Mouse (Mus musculus): ENCODE data around the gene Efna1.

The Efna1 gene

DNA sequence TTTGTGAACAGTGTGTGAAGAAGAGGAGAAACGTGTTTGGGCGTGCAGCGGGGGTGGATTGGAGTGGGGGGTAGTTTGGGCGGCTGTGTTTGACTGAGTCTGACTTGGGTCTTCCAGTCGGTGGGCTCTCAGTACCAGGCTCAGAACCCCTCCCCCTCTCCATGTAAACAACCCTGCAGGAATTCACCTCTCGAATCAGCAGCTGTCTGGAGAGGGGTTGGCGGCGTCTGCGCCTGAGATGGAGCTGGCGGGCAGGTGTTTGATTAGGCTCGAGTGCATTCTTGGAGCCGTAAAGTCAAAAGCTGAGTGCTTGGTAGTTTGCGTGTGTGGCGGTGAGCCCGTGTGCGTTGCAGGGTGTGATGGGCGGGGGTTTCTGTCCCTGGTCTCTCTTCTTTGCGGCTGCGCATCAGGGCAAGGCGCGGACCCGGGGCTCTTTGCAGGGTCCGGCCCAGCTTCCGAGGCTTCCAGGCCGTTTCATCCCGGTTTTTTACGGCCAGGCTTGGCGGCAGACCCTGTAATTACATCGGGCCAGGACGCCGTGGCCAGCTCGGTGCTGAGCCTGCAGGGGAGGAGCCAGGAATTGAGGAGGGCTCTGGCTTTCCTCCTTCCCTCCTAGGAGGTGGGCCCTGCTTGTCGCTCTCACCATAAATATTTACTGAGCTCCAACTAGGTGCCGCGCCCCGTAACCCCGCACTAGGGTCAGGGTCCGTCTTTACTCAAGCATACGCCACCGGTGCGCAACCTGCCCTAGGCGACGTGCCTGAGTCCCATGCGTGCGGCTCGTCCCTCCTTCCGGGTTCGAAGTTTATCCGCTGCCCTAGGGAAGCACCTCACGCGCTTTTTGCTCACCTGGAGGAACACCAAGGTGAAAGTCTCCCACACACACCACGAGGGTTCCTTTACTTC lies at the start of gene Efna1:
Gene Efna1 (minus strand): TSS at position 537 of the 906 bp plus-strand sequence.
- no peak for DNase-seq (ENCODE audit: low read depth)

DNA sequence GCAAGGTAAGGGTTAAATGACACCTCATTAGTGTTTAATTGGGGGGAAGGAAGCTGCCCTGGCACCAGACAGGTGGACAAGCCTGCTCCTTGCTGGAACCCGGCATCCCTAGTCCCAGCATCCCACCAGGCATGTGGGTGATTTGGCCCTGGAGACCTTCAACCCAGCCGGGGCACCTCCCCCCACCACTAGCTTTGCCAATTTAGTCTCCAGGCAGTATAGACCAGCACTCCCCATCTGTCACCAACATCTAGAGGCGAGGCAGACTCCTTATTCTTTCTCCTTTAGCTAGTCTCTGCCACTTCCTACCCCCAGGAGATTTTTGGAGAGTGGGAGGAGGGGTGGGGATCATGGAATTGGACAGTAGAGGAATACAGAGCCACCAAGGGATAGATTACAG lies 49.4 kb upstream of the Efna1 start:
- DNase-seq (ENCODE audit: low read depth) = no peak

DNA sequence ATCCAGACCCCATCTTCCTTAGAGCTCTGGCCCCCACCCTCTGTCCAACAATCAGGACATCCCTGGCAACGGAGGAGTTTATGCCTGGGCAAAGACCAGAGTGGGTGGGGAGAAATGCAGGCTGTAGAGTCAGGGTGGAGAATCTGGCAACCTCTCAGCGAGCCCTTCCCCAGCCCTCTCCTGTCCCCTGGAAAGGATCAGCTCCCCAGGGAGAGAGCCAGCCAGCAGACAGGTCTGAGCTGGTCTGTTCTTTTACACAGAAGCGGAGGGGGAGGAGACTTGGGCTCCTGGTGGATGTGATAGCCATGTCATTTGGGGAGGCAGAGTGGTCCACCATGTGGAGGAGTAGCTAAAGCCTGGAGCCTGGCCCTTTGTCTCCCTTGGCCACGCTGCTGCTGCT lies 47.7 kb upstream of the Efna1 start:
- DNase-seq (ENCODE audit: low read depth) = no peak

DNA sequence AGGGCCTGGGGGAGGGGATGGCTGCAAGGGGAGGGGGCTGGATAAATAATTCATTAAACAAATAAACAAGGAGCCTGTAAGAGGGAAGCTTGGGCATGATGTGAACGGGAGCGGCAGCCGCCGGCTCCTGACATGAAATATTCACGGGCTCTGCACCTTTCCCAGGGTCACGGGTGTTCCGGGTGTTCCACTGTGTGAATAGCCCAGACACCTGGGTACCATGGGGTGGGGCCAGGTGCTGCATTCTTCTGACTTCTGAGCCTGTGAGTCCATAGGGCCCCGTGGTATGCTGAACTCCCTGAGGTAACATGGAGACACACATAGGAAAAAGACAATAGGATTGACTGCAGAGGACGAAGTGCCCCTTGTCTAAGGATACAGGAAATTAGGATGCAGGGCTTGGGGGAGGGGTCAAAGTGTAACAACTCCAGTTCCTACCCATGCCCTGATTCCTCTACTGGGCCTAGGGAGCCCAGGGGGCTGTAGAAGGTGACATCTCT lies 46.5 kb upstream of the Efna1 start:
- no peak for DNase-seq (ENCODE audit: low read depth)

DNA sequence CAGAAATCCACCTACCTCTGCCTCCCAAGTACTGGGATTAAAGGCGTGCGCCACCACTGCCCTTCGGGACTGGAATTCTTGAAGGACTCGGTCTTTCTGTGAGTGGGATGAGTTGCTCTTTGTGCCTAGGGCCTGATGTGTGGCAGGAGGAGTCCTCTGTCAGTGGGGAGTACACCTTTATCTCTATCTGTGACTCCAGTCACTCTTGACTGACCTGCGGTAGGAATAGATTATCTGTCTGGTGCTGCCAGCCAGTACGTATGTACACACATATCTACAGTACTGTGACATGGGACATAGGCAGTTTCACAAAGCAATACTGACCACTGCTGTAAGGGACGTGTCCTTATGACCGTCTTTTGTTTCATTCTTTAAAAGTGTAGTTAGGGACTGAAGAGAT lies 44.9 kb upstream of the Efna1 start:
- DNase-seq (ENCODE audit: low read depth) = no peak

DNA sequence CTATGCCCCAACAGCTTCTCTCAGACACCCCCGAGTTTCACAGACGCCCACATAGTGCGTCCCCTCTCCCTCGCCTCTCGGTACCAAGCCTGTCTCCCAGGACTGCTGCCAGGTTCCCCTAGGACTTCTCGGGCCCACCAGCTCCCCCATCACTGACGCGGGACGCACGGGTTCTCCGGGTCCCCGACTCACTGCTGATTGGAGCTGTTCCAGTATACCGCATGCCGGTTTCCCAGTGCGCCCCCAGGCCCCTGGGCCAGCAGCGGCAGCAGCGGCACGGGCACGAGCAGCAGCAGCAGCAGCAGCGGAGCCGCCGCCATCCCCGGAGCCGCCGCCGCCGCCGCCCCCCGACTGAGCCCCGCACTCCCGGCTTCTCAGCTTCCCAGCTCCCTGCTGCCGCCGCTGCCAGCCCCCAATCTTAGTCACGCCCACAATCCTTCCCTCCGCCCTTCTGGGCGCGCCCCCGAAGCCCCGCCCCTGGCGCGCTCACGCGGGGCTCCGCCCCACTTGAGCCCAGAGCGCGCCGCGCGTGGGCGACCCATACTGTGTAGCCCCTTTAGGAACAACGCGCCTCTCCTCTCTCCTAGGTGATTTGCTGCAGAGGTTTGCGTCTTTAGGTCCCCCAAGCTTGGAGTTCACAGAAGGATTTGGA lies 41.7 kb upstream of the Efna1 start, which contains the start of gene Efna3:
Gene Efna3 (minus strand): TSS at position 452 of the 652 bp plus-strand sequence.
- no peak for DNase-seq (ENCODE audit: low read depth)

DNA sequence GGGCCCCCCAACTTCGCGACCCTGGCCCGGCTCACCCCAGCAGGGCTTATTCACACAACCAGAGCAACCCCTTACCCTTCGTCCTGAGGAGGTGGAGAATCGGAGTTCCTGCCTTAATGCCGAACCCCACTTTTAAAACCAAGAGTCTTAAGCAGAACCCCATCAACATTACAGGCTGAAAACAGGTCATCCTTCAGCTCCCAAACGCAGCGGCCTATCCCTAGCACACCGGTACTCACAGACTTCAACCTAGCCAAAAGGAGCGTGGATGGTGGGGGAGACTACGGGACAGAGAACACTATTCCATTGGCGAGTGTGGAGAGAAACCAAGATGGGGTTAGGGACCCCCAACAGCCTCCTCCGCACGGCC lies 41.2 kb upstream of the Efna1 start:
- DNase-seq (ENCODE audit: low read depth) = no peak

DNA sequence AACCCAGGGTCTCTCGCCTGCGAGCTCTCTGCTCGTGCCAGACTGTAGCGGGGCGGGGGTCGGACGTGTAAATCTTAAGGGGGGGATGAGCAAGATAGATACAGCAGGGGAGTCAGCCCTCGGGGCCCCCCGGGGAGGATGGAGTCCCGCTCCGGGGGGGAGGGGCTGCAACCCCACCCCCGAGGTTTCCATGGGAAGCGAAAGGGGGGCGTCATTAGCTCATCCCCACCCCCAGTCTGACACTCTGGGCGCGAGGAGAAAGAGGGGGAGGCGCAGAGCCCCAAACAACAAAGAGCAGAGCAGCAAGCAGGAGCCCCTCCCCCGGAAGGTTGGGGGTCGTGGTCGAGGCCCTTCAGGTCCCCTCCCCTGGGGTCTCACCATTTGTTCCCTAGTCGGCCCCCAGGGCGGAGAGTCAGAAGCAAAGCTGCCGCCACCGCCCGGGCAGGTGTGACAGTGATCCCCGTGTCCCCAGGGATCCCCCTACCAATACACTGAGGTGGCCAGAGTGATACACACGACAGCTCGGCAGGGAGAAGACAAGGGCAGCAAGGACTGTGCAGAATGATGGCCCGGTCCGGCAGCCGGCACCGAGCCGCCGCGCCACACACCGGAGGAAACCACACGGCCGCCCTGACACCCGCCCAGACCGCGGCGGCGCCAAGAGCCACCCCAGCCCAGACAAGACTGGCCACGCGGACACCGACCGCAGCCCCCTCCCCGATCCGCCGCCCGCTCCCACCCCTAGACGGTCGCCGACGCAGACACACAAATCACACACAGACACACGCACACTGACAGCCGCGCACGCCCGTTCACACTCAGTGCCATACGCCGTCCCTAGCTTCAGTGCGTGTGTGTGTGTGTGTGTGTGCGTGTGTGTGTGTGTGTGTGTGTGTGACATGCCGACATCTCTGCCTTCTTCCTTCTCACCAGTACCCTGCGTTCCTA lies 40.5 kb upstream of the Efna1 start:
- DNase-seq (ENCODE audit: low read depth) = no peak

DNA sequence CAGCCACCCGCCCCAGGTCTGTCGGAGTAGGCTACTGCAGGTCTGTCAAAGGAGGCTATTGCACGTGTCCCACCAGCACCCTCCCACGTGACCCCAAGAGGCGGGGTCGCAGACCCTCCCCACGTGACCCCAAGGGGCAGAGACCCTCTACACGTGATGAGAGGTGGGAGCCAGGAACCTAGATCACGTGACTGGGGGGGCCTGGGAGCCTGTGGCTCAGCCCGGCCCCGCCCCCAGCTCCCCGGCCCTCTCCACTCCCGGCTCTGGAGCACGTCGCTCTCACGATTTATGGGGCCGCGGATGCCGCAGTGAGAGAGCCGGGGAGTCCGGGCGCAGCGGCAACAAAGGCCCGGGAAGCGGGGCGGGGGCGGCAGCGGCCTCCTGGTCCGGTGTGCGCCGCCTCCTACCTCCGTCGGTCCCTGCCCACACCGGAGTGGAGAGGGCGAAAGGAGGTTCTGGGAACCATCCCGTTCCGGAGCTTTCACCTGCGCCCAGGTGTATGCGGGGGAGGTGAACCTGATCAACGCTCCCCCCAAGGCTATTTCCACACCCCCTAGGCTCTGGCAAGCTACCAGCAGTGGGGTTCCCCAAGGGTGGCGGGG lies 39.7 kb upstream of the Efna1 start:
- no peak for DNase-seq (ENCODE audit: low read depth)

DNA sequence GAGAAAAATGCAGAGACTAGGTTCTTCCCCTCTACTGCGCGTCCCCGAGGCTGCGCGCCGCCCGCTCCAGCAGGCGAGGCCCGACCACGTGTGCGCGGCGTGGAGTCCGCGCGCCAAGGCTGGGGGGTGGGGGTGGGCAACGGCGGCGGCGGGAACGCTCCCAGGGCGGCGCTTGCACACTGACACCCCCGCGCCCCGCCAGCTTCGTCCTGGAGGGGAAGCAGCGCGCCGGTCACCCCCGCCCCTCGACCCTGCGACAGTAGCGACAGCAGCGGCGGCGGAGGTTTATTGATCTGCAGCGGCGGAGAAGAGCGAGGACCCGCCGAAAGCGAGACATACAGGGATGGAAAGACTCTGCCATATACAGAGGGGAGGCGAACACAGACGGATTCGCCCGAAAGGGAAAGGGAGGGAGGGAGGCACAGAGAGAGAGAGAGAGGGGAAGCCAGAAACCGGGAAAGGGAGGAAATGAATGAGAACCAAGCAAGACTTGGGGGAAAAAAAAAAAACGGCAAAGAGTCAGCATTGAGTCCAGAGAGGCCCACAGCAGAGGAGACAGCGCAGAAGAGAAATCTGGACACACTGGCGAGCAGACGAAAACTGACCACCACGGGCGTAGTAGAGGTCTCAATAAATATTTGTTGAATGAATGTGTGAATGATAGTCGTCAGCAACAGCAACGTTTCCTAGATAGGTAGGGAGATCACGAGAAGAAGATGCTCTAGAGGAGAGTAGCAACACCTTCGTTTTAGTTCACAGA lies 38.8 kb upstream of the Efna1 start:
- DNase-seq (ENCODE audit: low read depth) = no peak

DNA sequence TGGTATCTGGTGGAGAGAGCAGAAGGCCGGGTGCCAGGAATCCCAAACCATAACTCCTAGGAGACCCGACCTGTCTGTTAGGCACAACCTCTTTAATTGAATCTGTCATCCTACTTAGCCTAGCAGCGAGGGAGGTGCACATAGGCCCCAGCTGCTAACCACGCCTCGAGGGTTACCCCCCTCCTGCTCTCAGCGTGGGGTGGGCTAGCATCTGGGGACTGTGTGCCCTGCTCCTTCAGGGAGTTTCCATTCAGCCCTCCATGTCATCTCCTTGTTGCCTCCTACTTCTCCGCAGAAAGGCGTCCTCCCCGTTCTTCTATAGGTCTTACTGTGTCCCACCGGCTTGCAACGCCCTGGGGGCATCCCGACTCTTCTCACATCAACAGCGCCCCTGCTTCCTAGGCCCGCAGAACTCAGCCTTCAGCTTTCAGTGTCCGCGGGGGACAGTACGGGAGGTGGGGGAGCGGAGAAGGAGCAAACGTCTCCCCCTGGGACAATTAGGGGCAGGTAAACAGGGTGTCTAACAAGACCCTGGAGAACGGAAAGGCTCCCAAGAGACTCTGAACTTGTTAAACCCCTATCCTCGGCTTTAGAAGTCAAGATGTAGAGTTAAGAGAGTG lies 38.1 kb upstream of the Efna1 start:
- no peak for DNase-seq (ENCODE audit: low read depth)

DNA sequence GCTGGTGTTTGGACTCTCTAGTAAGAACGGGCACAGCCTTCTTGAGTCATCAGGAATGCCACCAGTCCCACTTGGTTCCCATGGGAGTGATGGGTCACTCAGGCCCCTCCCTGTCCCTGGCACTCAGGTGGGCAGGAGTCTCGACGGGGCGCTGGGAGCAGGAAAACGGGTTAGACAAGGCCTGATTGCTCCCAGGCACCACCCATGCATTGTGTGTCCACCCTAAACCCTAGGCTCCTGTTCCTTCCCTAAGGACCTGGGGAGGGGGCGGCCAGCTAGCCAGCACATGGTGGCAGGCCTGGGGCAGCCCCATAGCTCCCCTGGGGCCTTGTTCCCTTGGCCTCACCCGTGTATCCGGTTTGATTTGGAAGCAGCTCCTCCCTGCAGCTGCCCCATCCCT lies 37.4 kb upstream of the Efna1 start:
- no peak for DNase-seq (ENCODE audit: low read depth)

DNA sequence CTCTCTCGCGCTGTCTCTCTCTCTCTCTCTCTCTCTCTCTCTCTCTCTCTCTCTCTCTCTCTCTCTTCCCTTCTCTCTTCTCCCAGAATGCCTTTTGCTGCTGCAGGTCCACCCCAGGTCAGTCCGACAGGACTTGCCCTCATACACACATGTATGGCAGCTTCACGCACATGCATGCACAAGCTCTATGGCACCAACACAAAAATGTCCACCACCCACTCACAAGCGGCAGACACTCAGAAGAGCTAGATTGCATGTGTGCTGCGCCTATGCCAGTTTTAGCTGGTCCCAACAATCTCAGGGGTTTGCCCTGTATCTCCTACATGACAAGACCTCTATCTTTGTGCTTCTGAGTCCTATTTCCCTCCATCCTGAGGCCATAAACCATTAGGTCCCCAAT lies 36.3 kb upstream of the Efna1 start:
- no peak for DNase-seq (ENCODE audit: low read depth)

DNA sequence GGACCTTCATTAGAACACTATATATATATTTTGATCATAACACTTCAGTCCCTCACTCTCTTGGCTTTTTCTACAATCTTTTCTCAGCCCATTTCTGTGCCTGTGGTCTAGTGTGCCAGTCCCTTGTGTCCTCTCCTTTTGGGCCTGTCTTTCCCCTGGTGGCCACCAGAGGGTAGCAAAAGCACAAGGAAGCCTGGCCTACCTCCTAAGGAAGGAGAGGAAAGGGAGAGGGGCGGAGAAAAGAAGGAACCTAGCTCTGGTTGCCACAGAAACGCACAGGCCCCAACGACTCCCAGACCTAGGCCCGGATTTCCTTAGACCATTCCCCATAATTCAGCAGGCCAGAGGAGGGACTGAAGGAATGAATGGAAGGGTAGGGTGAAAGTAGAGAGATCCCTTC lies 35.9 kb upstream of the Efna1 start:
- peak; percentile 84 for DNase-seq (ENCODE audit: low read depth)

DNA sequence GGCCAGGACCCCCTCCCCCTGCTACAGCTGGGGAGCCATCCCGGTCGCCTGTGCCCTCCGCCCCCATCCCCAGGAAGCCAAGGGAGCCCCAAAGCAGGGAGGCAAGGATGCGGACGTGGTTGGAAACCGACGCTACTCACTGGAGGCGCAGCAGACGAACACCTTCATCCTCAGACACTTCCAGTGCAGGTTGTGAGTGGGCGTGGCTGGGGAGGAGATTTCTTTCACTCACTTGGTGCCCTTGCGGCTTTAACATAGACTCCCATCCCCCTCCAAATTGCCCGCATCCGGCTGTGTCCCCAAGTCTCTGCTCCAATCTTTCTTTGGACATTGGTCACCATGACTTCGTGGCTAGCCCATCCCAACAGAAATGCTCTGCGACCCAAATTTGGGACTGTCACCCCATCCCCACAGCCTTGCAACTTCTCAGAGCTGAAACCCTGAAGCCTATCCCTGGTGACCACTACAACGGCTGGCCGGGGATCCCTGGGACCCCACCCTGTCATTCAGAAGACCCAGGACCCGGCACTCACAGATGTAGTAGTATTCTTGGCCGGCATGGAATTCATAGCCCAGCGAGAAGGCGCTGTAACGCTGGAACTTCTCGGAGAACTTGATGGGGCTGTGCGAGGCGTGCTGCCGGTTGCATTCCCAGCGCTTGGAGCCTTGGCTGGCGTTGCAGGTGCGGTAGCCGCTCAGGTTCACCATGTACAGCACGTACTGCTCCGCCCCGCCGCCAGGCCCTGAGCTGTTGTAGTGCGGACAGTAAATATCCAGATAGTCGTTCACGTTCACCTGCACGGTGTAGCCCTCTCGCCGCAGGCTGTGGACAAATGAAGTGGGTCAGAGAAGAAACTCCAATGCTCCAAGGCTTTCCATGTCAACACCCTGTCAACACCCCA lies 35.2 kb upstream of the Efna1 start:
- DNase-seq (ENCODE audit: low read depth) = no peak

DNA sequence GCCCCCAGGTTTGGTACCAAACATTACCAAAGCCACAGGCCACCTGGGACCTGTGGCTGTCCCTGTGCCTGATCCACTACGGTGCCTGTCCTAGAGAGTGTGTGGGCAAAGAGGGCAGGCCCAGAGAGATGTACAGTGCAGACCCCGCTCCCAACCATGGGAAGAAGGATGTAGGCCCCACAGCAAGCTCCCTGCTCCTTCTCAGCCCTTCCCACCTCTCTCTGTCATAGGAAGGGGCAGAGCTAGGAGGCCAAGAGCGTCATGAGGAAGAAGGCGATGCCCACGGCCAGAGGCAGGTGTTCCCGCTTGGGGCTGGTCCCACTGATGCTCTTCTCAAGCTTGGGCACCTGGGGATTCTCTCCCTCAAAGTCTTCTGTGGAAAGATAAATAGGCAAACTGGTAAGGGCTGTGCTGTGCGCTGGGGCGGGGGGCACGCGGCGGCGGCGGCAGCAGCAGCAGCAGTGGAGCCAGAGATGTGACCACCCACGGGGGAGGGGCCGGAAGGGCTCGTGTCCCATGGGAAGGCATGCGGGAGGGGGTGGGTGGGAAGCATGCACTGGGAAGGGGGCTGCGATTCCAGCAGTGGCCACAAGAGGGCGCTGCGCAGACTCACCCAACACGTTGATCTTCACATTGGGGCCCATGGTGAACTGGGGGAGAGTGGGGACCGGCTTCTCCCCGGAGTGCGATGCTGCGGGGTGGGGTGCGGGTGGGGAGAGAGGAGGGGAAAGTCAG lies 34.4 kb upstream of the Efna1 start:
- DNase-seq (ENCODE audit: low read depth) = peak; percentile 56

DNA sequence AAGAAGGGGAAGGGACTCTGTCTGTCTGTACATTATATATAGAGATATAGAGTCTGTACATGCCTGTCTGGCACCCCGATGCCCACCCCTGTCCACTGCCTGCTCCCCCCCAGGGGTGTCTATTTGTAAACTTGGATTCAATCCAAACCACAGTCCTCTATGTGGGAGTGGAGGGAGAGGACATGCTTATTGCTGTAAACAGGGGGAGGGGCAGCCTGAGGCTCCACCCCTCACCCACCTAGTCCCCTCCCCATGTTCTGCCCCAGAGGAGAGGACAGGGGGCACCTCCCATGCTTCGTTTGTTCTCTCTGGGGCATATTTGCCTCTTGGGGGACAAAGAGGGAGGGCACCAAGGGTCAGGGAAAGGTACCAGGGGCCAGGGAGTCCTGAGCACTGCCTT lies 33.8 kb upstream of the Efna1 start:
- DNase-seq (ENCODE audit: low read depth) = peak; percentile 22

DNA sequence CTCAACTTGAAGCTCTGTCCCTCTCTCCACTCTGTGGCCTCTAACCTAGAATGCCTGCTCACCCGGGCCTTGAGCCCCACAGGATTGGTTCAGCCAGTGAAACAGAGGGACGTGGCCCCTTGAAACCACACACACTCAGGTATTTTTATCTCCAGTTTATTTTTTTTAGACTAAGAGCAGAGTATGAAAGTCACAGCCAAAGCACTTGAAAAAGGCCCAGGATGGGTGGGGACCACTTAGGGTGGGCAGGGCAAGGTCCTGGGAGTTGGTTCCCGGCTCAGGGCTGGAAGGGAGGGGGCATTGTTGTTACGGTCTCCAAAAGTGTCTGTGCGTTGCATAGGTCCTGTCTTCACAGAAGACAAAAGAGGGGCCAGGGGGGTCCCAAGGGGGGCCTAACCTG lies 33.4 kb upstream of the Efna1 start:
- DNase-seq (ENCODE audit: low read depth) = no peak

DNA sequence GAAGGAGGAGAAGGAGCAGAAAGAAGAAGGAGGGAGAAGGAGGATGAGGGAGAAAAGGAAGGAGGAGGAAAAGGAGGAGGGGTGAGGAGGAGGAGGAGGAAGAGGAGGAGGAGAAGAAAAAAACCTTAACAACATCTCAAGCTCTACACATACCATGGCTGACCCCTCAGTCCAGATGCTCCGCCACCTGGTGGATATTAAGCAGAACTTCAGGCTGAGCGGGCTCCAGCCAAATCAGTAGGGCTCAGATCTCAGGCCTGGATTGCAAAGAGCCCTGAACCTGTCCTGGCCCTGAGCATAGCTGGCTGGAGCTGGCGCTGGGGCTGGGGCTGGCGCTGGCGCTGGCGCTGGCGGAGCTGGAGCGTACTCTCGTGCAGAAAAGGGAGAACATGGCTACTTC lies 27.1 kb upstream of the Efna1 start:
- DNase-seq (ENCODE audit: low read depth) = peak; percentile 75

Measured in 416B (cell line).